Mouse (Mus musculus): ENCODE results near the gene Trp63. TPM values are rescaled to one million over a fixed set of nuclear protein-coding genes. Genes with fewer than 3 reads are reported as not detected.
"Not testable (repeated sequence)": the region's sequence is repeated elsewhere in the genome, so short reads cannot be mapped to it uniquely, and the experiment has no call there.

The Trp63 gene
- total RNA-seq (2022): 1 to 10 TPM; 1.1 to 1.7 (median 1.2) TPM

DNA sequence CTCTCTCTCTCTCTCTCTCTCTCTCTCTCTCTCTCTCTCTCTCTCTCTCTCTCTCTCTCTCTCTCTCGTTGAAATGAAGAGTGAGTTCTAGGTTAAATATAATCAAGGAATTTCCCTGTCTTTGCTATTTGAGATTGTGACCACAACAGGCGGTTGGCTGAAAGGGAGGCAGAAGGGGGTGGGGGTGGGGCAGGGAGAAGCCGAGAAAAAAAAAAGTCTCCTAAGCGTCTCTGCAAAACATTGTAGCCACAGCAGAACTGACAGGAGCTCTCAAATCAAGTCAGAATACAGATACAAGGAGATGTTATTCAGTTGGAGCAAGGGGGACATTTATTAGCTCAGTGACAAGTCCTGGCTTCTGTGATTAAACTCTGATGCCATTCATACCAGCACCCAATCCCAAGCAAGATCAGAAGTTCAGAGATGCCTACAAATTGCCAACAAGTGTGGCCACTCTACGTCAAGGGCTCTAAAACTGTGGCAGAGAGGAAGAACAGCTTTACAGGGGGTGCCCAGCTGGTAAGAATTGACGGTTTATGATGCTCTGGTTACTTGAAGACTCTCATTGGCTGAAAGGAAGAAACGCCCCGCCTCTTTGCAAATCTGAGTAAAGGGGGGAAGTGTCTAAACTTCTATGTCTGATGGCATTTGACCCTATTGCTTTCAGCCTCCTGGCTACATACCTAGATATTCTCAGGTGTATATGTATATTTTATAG is at the start of gene Trp63:
Trp63 (plus strand) TSS at position 233 of the 718 bp plus-strand sequence.
- DNase-seq (ENCODE audit: low spot score in 2 of 2): no peak

DNA sequence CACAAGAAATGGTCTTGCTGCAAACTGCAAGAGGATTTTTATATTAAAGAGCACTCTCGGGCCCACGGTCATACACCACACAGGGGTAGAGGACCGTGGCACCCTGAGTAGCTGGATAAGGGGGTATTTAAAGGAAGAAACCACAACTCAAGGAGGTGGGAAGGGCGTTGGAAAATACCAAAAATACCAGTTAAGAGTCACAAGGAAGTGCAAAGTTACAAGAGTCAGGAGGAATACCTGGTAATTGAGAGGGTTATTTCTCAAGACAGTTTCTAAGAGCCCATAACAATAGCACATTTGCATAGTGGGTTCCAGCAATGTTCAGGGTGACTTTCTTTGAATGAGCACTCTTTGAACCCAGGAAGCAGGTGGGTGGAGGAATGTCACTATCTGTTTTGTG is 38.8 kb upstream of the Trp63 start:
- not testable (repeated sequence) for DNase-seq (ENCODE audit: low spot score in 2 of 2)

DNA sequence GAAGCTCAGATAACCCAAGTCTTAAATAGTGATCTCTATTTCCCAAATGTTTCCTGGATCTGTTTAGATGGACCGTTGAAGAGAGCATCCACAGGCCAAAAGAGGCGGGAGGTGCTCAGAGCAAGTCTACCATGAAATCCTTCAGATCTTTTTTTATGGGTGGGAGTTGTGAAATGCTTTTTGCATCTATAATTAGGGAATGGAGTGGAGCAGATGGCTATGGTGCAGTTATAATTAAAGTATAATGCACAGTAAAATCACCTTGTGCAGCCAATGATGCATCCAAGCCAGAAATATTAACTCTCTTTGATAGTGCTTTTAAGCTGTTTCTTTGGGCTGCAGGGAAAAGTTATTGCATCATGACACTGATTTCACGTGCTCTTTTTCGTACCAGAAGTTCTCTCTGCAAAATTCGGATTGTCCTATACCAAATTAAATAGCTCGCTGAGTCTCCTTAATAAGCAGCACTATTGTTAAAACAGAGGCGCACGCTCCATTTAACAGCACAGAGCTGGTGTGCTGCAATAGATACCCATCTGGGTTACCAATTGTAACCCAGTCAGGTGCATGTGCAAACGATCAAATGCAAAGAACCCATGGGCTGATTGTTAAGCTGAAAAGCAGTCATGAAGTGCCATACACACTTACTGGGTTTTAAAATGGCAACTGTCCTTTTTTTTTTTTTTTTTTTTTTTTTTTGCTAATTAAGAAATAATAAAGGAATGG is 22.9 kb upstream of the Trp63 start:
- DNase-seq (ENCODE audit: low spot score in 2 of 2): no peak

DNA sequence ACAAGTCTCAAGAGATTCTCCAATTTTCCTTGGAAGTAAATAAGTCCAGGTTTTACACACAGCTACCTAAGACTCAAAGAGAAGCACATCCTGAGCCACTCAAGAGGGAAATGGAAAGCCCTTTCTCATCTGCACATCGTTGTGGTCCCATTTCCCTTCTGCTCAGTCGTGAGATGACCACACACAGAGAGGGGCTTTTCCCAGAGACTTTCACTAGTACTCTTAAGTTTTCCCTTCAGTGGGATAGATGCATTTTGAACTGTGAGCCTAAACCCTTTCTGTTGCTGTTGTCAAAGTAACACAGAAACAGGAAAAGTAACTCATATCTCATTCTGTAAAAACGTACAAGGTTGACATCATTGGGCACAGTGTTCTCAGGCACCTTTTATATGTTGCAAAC is 20.4 kb upstream of the Trp63 start:
- no peak for DNase-seq (ENCODE audit: low spot score in 2 of 2)

DNA sequence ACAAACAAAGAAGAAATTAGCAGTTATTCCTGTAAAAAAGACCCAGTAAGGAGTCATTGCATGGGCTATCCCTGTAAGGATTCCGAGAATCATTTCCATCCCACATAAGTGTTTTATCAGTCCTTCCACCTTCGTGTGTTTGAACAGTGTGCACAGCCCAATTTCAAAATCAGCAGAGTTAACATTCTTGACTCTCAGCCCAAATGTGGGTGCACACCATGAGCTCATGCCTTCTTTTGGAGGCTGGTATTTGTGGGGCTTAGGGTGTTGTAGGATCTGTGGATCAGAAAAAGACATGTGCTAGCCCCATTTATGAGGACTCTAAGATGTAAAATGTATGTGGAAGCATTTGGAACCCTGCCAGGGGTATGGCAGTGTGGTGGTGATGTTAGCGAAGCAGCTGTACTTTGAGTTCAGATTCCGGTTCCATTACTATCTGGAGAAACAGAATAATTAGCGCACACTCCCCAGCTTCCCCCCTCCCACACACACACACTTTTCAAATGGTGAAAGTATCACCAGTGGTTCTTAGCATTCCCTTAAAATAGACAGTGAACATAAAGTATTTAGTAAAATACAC is 9.6 kb upstream of the Trp63 start:
- DNase-seq (ENCODE audit: low spot score in 2 of 2): peak in 1 of 2 experiments; percentile 5

DNA sequence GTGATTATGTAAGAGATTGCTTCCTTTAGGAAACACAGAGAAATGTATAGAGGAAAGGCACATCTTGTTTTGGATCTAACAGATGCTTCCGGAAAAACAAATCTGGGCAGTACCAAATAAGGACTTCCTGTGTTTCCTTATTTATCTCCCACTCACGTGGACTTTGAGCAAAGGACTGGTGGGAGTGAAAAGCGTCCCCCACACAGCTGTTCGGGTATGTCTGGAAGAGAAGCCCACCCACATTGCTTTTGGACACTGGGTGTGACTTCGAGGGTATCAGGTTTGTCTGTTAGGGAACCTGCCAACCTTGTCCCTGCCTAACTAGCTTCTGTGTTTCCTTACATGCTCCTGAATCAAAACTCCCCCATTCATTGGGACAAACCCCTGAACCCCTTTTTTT is 3.2 kb upstream of the Trp63 start:
- DNase-seq (ENCODE audit: low spot score in 2 of 2): no peak

DNA sequence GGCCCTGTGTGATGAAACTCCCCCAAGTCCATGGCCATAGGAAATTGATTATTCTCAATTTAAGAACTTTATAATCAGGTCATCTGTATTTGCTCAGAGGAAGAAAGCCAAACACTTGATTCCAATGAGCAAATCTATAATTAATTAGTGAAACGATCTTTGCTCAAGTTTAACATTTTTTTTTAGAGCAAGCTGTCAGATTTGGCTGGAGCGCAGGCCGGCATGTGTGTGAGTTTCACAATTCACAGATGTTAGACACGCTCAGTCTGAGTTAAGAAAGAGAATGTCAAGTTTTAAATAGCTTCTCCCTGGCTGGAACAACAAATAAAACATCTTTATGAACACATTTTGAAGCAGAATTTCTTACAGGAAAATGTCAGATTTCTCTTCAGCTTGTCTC is 1.0 kb upstream of the Trp63 start:
- DNase-seq (ENCODE audit: low spot score in 2 of 2): peak; percentile 60 to 71

DNA sequence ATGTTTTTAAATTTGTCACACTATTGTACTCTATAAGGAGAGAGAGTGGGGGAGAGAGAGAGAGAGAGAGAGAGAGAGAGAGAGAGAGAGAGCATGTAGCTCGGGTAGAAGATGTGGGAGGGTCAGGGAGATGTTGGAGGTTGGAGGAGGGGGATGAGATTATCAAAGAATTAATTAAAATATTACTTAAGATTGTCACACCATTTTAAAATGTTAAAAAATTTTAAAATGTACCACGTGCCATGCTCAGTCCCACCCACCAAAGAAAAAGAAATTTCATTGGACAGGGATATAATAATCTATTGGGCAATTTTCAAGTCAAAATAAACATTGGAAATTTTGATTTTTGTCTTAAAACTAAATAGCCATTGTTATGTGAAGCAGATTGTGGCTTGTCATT is 1.0 kb downstream of the Trp63 start:
- no peak for DNase-seq (ENCODE audit: low spot score in 2 of 2)

DNA sequence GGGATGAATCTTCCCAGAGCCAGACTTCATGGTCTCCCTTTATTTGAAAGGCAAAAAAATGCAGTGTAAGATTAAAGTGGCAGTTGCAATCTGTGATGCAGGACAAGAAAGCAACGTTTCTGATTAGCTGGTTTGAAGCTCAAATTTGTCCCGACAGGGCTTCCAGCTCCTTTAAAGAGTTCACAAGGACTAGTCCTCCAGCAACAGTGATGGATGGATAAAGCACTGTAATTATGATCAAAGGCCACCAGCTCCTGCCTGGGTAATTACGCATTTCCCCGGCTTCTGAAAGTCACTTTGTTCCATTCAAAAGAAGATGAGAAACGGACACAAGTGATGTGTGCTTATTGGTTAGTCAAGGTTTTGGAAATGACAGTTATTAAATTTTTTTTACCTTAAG is 7.0 kb downstream of the Trp63 start:
- no peak for DNase-seq (ENCODE audit: low spot score in 2 of 2)

DNA sequence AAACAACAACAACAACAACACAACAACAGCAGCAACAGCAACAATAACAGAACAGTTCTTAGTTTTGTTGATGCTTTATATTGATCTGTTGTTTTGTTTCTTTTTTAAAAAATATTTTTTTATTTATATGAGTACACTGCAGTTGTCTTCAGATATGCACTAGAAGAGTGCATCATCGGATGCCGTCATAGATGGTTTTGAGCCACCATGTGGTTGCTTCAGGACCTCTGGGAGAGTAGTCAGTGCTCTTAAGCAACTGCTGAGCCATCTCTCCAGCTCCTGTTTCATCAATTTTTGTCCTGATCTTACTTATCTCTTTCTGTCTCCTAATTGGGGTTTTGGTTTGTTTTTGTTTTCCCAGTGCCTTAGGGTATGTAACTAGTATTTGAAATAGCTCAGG is 17.7 kb downstream of the Trp63 start:
- no peak for DNase-seq (ENCODE audit: low spot score in 2 of 2)

DNA sequence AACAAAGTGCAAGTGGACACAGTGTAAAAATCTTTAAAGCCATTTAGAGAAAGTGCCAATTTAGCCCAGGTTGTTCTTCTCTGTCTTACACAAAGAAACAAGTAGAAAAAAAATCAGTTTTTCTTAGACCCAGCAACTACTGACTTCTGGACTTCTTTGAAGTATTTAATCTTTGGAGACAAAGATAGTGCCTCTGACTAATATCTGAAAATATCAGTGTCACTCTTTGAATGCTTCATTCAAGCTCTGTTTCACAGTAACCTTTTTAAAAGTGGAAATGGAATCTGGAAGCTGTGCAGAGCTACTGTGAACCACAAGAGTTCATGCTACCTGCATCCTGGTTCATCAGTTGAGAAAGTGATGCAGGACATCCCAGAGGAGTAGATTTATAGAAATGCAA is 22.7 kb downstream of the Trp63 start:
- no peak for DNase-seq (ENCODE audit: low spot score in 2 of 2)

DNA sequence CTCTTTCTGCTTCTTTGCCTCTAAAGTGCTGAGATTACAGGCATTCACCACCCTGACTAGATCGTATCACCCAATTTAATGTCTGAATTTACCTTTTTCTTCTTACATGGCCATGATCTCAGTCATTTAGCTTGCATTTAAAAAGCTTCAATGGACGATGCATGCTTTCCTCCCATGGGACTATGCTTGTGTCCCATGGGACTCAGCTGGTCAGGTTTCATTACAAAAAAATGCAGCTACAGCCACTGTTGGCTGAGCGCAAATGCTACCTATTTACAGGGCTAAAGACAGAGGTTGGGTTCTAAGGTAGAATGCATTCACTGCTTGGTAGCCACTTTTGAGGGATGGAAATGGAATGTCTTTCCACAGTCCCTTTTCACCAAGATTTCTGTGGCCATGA is 32.2 kb downstream of the Trp63 start:
- DNase-seq (ENCODE audit: low spot score in 2 of 2): no peak

DNA sequence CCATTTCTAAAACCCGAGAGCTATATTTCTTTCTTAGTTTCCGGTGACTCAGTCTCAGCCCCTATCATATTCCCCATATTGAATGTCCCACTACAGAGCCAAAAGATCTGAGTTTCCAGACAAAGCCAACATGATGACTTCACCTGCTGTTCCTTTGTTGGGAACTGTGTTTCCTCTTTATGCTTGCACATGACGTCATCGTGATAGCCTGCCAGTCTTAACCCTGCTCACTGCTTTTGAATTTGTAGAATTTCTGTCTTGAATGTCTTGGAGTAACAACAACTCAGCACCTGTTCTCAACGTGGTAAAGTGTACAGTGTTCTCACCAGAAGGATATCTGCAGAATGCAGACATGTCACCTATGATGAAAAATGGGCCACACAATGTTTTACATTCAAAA is 39.6 kb downstream of the Trp63 start:
- DNase-seq (ENCODE audit: low spot score in 2 of 2): no peak

DNA sequence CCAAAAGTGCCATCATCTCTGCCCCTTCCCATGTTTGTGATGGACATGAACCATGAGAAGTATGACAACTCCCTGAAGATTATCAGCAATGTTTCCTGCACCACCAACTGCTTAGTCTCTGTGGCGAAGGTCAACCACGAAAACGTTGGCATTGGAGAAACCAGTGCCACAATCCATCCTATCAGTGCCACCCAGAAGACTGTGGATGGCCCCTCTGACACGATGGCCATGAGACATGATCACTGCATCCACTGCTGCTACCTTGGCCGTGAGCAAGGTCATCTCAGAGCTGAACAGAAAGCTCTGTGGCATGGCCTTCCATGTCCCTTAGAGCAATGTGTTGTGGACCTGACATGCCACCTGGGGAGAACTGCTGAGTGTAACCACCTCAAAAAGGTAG is 43.4 kb downstream of the Trp63 start:
- no peak for DNase-seq (ENCODE audit: low spot score in 2 of 2)

DNA sequence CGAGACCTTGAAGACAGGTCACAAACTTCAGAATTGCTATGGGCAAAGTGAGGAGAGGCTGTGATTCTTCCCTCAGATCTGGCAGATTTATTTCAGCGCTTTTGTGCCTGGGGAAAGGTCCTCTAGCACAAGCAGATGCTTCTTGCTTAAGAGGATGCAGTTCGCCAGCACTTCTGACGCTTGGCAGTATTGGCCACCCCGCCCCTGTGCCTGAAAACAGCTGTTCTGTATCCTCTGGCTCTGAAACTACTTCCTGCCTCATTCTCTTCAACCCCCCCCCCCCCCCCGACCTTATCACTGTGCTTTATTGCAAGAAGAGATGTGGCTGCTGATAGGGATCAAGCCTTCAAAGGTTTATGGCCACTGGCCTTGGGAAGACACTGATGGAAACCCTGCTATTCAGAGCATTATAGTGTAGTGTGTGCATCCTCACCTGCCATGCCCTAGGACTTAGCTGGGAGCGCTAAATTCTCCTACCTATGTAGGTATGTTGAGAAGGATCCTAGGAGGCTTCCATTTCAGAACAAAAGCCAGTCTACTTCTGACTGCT is 44.5 kb downstream of the Trp63 start:
- DNase-seq (ENCODE audit: low spot score in 2 of 2): no peak

DNA sequence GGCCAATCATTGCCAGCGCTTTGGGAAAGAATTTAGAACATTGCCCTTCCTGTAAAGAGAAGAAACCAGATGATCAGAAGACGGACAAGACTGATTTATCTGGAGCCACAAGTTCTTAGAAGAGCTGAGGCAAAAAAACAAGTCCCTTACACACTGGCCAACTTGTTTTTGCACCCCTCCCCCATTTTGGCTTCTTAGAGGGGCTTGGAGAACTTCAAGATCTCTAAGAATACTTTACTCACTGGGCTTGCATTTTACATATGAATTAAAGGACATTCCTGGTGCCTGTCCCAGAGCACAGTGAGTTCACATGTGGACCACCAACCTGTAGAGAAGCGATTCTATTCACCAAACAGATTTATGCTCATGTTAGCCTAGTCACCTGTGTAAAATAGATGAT is 53.3 kb downstream of the Trp63 start:
- DNase-seq (ENCODE audit: low spot score in 2 of 2): no peak

DNA sequence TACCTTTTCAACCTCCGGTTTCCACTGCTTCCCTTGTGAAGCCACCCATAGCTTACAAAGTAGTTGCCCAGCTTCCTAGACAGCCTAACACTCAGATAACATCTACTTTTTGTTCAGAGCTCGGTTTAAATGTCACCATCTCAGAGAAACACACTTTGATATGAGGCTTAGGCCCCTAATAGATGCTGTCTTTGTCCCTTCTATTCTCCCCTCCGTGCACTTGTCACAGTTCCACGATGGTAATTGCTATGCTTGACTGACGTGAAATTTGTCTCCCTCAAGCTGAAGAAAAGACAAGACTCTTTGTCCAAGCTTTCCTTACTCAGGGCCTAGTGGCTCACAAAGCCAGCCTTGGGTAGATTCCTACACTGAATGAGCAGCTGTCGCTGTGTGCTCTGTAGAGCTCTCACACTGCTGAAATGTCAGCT is 54.1 kb downstream of the Trp63 start:
- no peak for DNase-seq (ENCODE audit: low spot score in 2 of 2)

DNA sequence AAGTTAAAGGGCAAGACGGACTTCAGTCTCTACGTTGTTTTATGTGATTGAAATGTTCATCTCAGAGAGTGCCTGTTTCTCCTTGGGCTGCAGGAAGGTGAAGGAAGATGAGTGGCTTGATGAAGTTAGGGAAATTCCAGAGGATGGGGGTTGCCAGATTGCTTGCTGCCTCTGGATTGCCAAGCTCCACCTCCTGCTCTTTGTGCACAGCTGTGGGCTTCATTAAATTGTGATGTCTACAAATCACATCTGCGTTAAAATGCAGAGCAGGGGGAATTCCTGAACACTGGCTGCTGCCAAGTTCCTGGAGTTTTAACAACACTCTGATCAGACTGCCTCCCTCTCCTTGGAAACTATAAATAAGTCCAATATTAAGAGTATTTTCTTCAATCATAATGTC is 63.2 kb downstream of the Trp63 start:
- DNase-seq (ENCODE audit: low spot score in 2 of 2): no peak

DNA sequence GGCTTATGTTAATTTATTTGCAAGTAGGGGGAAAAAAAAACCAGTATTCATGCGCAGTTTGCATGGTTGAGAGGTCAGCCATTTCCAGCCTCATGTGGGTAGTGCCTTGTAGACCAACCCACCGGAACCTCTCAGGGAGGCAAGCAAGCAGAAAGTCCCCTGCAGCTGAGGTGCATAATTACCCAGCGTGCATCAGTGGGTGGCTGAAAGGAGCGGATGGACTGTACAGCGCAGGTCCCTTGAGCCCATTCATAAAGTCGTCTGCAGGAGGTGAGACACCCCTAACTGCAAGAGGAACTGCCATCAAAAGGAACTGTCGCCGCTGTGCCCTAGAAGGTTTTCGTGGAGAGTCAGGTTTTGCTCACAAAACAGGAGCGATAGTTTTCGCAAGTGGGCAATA is 68.3 kb downstream of the Trp63 start:
- DNase-seq (ENCODE audit: low spot score in 2 of 2): no peak

DNA sequence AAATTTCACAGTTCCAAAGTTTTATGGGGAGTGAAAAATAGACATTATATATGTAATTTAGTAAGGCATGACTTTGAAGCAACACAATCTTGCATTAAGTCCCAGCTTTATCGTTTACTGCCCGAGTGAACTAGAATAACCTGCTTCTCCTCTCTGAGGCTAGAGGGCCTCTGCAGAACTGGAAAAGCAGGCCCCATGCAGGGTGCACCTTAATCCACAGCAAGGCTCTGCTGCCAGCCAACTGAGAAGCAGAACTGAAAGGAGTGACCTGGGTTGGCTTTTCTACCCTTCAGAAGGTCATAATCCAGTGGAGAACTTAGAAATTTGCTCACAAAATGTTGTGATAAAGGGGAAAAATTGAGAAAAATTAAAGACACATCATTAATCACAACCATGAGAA is 74.5 kb downstream of the Trp63 start:
- DNase-seq (ENCODE audit: low spot score in 2 of 2): no peak

DNA sequence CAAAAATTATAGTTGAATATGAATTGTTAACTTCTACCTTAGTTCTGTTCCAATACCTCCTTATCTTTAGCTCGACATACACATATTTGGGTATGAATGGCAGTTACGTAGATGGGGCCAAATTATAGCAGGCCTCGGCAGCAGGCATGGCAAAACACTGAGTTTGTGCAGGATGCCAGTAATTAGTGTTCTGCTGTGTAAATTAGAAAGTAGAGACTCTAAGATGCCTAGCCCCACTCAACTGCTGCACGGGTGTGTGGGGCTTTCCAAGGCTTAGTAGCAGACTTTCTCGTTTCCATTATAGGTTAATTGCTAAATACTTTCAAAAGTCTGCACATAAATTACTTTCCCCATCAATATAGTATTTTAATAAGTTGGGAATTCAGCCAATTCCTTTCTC is 82.0 kb downstream of the Trp63 start:
- no peak for DNase-seq (ENCODE audit: low spot score in 2 of 2)

DNA sequence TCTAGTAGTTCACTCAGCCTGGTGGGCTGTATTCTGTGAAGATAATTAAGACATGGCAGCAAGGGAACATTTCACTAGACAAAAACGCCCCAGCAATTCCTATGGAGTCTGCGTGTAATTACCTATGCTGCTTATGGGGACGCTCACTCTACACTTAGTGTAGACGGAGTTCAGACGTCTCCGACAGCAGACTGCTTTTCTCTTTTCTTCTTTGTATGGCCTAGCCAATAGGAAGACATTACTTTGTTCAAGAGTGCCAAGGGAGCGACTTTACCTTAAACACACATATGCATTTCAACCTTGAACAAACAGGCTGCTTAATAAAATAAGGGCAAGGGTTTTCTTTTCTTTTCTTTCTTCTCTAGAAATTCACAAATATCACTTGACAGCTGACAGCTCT is 91.0 kb downstream of the Trp63 start:
- no peak for DNase-seq (ENCODE audit: low spot score in 2 of 2)

DNA sequence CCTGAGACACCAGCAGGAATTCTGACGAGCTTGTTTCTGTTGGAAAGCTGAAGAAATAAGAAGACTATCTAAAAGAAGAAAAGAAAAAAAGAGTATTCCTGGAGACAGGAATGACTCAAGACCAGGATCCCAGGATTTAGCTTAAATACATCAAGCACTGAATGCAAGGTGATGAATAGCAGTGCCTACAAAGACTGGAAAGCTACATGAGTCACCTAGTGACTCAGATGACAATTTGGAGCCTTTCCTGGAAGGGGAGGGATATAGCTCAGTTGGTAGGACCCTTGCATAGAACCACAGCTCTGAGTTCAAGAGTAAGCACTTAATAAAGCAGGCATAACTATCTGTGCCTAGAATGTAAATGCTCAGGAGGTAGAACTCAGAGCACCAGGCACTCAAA is 93.9 kb downstream of the Trp63 start:
- DNase-seq (ENCODE audit: low spot score in 2 of 2): no peak

Measured in layer of hippocampus, adult 8-10 months (tissue).